Mouse (Mus musculus) myocyte (in vitro differentiated cells): ENCODE results near the gene Disc1. TPM values are rescaled to one million over a fixed set of nuclear protein-coding genes. Genes with fewer than 3 reads are reported as not detected.

Experiments
- H3K27me3 ChIP-seq: one replicate; pipeline ENCODE4 v1.6.1; 2011; ENCODE audit not compliant: control insufficient read depth, insufficient read depth, insufficient read length
- H3K36me3 ChIP-seq: one replicate; pipeline ENCODE4 v1.6.1; 2011; ENCODE audit not compliant: control insufficient read depth, insufficient read depth
- H3K4me2 ChIP-seq: one replicate; pipeline ENCODE4 v1.6.1; 2011; ENCODE audit warnings: low read depth, control low read depth
- H3K4me3 ChIP-seq: one replicate; pipeline ENCODE4 v1.5.1; 2011; ENCODE audit warnings: mild to moderate bottlenecking, control low read depth, moderate library complexity
- H3K79me2 ChIP-seq: one replicate; pipeline ENCODE4 v1.6.1; 2011; ENCODE audit not compliant: control insufficient read depth, insufficient read depth
- H3ac ChIP-seq: one replicate; pipeline ENCODE4 v1.6.1; 2011; ENCODE audit not compliant: control insufficient read depth, insufficient read length
- CEBPB ChIP-seq: IDR thresholded peaks from 2 replicates; pipeline ENCODE4 v1.6.1; 2011; ENCODE audit warnings: mild to moderate bottlenecking, moderate library complexity; ENCODE audit not compliant: poor library complexity, insufficient read depth, severe bottlenecking
- E2F4 ChIP-seq: IDR thresholded peaks from one replicate; pipeline ENCODE4 v1.6.1; 2011; ENCODE audit warnings: mild to moderate bottlenecking, control low read depth, moderate library complexity; ENCODE audit not compliant: insufficient read depth
- MAX ChIP-seq: IDR thresholded peaks from one replicate; pipeline ENCODE4 v1.6.1; 2011; ENCODE audit warnings: low read depth, mild to moderate bottlenecking, control low read depth
- MYOD1 ChIP-seq, 3 experiments: IDR thresholded peaks; one replicate each; pipeline ENCODE4 v1.6.1; 2011; ENCODE audit warnings: control low read depth in 2 of 3, low read depth in 2 of 3, mild to moderate bottlenecking in 2 of 3, moderate library complexity in 1 of 3; ENCODE audit not compliant: insufficient read length in 2 of 3, control insufficient read depth in 1 of 3
- MYOG ChIP-seq, 3 experiments: IDR thresholded peaks; one replicate each; pipeline ENCODE4 v1.6.1; 2011; ENCODE audit warnings: control low read depth in 2 of 3, low read depth in 2 of 3, mild to moderate bottlenecking in 2 of 3; ENCODE audit not compliant: insufficient read length in 2 of 3, control insufficient read depth in 1 of 3, insufficient read depth in 1 of 3
- POLR2A ChIP-seq: IDR thresholded peaks from one replicate; pipeline ENCODE4 v1.6.1; 2011; ENCODE audit warnings: low read depth, mild to moderate bottlenecking, control low read depth, moderate library complexity; ENCODE audit not compliant: insufficient read length
- POLR2AphosphoS2 ChIP-seq: IDR thresholded peaks from one replicate; pipeline ENCODE4 v1.6.1; 2011; ENCODE audit warnings: low read depth, control low read depth; ENCODE audit not compliant: insufficient read length
- REST ChIP-seq: IDR thresholded peaks from one replicate; pipeline ENCODE4 v1.6.1; 2011; ENCODE audit warnings: mild to moderate bottlenecking, control low read depth, moderate library complexity; ENCODE audit not compliant: insufficient read depth, insufficient read length
- SRF ChIP-seq: IDR thresholded peaks from one replicate; pipeline ENCODE4 v1.6.1; 2011; ENCODE audit warnings: low read depth; ENCODE audit not compliant: control insufficient read depth, insufficient read length
- TCF12 ChIP-seq: IDR thresholded peaks from one replicate; pipeline ENCODE4 v1.6.1; 2011; ENCODE audit warnings: mild to moderate bottlenecking, control low read depth; ENCODE audit not compliant: poor library complexity, insufficient read depth, severe bottlenecking
- TCF3 ChIP-seq: IDR thresholded peaks from one replicate; pipeline ENCODE4 v1.6.1; 2011; ENCODE audit warnings: low read depth, control low read depth; ENCODE audit not compliant: insufficient read length
- USF1 ChIP-seq: IDR thresholded peaks from one replicate; pipeline ENCODE4 v1.6.1; 2011; ENCODE audit warnings: low read depth, mild to moderate bottlenecking, control low read depth, moderate library complexity
- polyA plus RNA-seq: library from polyadenylated mRNA; unstranded; fragments of >200 nt; fragmentation: generic; extraction: Trizol; gene quantifications from one replicate; pipeline ENCODE4 v1.2.1, GENCODE M21; 2012; ENCODE audit warnings: missing spikeins

Gene Disc1
- polyA plus RNA-seq, 1 experiment: 0.06 TPM

- no peaks in the 10 kb centered on the region for H3K79me2 ChIP-seq
- H3K36me3 ChIP-seq: no peaks in the 10 kb centered on the region
- H3K4me2 ChIP-seq: no peak overlapping the region
- no peak overlapping the region for H3K4me3 ChIP-seq
- H3K27me3 ChIP-seq: no peaks in the 10 kb centered on the region
- no peak for TF ChIP-seq SRF
- TF ChIP-seq REST: no peak
- TF ChIP-seq POLR2AphosphoS2: no peak
- no peak for TF ChIP-seq CEBPB
- TF ChIP-seq MAX: no peak
- no peak for TF ChIP-seq POLR2A
- no peak for TF ChIP-seq E2F4
- no peak for TF ChIP-seq USF1
- no peak for TF ChIP-seq TCF3
- no peak for TF ChIP-seq MYOD1 (IDR thresholded peaks at IDR 0.05; ENCODE audit: control insufficient read depth in 1 of 3, insufficient read length in 2 of 3, low read depth in 2 of 3)
- TF ChIP-seq MYOG (IDR thresholded peaks at IDR 0.05; ENCODE audit: control insufficient read depth in 1 of 3, insufficient read depth in 1 of 3, insufficient read length in 2 of 3, low read depth in 2 of 3): no peak
- TF ChIP-seq TCF12: no peak
- H3ac ChIP-seq: no peak overlapping the region
These were observed 43.1 kb downstream of the Disc1 start for GRCm38 (mm10) chr8:125097140-125097539.

GRCm38 (mm10) chr8:125098050-125098449 is 44.1 kb downstream of the Disc1 start:
- Histone ChIP-seq H3K4me3 (no peak overlapping the region), H3K79me2 (no peaks in the 10 kb centered on the region), H3ac (no peak overlapping the region), H3K36me3 (no peaks in the 10 kb centered on the region), H3K4me2 (no peak overlapping the region), H3K27me3 (peaks cover 6% of the 10 kb centered on the region)
- TF ChIP-seq MAX (no peak), E2F4 (no peak), MYOD1 (IDR thresholded peaks at IDR 0.05; ENCODE audit: control insufficient read depth in 1 of 3, insufficient read length in 2 of 3, low read depth in 2 of 3) (no peak), POLR2A (no peak), SRF (no peak), REST (no peak), TCF12 (no peak), USF1 (no peak), POLR2AphosphoS2 (no peak), CEBPB (no peak), MYOG (IDR thresholded peaks at IDR 0.05; ENCODE audit: control insufficient read depth in 1 of 3, insufficient read depth in 1 of 3, insufficient read length in 2 of 3, low read depth in 2 of 3) (no peak), TCF3 (no peak)

GRCm38 (mm10) chr8:125102303-125102702 is 48.3 kb downstream of the Disc1 start:
- Histone ChIP-seq H3K27me3 (peaks cover 17% of the 10 kb centered on the region), H3K4me3 (no peak overlapping the region), H3K36me3 (no peaks in the 10 kb centered on the region), H3K4me2 (no peak overlapping the region), H3ac (no peak overlapping the region), H3K79me2 (no peaks in the 10 kb centered on the region)
- TF ChIP-seq SRF: no peak
- no peak for TF ChIP-seq POLR2AphosphoS2
- no peak for TF ChIP-seq MYOG (IDR thresholded peaks at IDR 0.05; ENCODE audit: control insufficient read depth in 1 of 3, insufficient read depth in 1 of 3, insufficient read length in 2 of 3, low read depth in 2 of 3)
- no peak for TF ChIP-seq MAX
- TF ChIP-seq POLR2A: no peak
- no peak for TF ChIP-seq TCF3
- no peak for TF ChIP-seq MYOD1 (IDR thresholded peaks at IDR 0.05; ENCODE audit: control insufficient read depth in 1 of 3, insufficient read length in 2 of 3, low read depth in 2 of 3)
- no peak for TF ChIP-seq E2F4

GRCm38 (mm10) chr8:125113171-125113570 is 59.2 kb downstream of the Disc1 start:
- Histone ChIP-seq H3K4me3 (no peak overlapping the region), H3K27me3 (peaks cover 21% of the 10 kb centered on the region), H3K79me2 (no peaks in the 10 kb centered on the region), H3ac (no peak overlapping the region), H3K36me3 (no peaks in the 10 kb centered on the region), H3K4me2 (no peak overlapping the region)
- TF ChIP-seq REST (no peak), MAX (no peak), POLR2A (no peak), MYOG (IDR thresholded peaks at IDR 0.05; ENCODE audit: control insufficient read depth in 1 of 3, insufficient read depth in 1 of 3, insufficient read length in 2 of 3, low read depth in 2 of 3) (no peak), USF1 (no peak), TCF3 (no peak), E2F4 (no peak), TCF12 (no peak), CEBPB (no peak), POLR2AphosphoS2 (no peak), MYOD1 (IDR thresholded peaks at IDR 0.05; ENCODE audit: control insufficient read depth in 1 of 3, insufficient read length in 2 of 3, low read depth in 2 of 3) (no peak), SRF (no peak)

DNA sequence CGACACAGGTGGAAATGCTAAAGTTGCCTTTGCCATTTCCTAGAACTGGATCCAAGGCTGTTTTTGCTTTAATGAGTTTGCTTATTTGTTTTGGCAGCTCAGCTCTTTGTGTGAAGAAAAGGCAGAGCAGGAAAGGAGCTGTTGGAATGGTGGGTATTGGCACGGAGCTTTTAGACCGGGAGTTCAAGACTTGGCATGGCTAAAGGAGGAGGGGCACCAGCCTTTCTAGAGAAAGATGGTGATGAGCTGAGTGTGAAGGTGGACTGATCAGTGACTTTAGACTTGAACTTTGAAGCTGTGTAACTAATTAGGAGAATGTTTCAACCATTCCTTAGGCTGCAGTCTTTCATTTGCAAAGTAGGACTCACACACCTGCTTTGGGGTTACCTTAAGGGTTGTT is 59.8 kb downstream of the Disc1 start:
- TF ChIP-seq POLR2A (no peak), MAX (no peak), USF1 (no peak), TCF12 (no peak), POLR2AphosphoS2 (no peak)
- Histone ChIP-seq H3K4me2 (no peak overlapping the region), H3K36me3 (no peaks in the 10 kb centered on the region), H3ac (no peak overlapping the region), H3K79me2 (no peaks in the 10 kb centered on the region), H3K4me3 (no peak overlapping the region), H3K27me3 (peaks cover 16% of the 10 kb centered on the region)
